Mouse (Mus musculus) liver, embryonic 16.5 days (tissue): ENCODE data around the gene Slc9a3r2. TPM values are rescaled to one million over a fixed set of nuclear protein-coding genes. Genes with fewer than 3 reads are reported as not detected.

Source experiments
- ATAC-seq: fragments of 200-750 bp; cut with Nextera tagmentation; 2 replicates; pipeline ENCODE4 v1.8.0; 2017; ENCODE audit warnings: low read depth, mild to moderate bottlenecking, moderate number of reproducible peaks, moderate library complexity
- H3K27ac ChIP-seq: fragments of 300-500 bp; sonication (generic); 2 replicates; pipeline ENCODE4 v1.5.1; 2014; ENCODE audit warnings: mild to moderate bottlenecking, low read length
- H3K27me3 ChIP-seq: fragments of 300-500 bp; sonication (generic); 2 replicates; pipeline ENCODE4 v1.6.1; 2014; ENCODE audit warnings: low read depth, low read length, mixed read lengths; ENCODE audit not compliant: control insufficient read depth, insufficient read depth
- H3K36me3 ChIP-seq: fragments of 300-500 bp; sonication (generic); 2 replicates; pipeline ENCODE4 v1.6.1; 2014; ENCODE audit warnings: mild to moderate bottlenecking; ENCODE audit not compliant: control insufficient read depth, insufficient read depth
- H3K4me1 ChIP-seq: fragments of 300-500 bp; sonication (generic); 2 replicates; pipeline ENCODE4 v1.6.1; 2014; ENCODE audit warnings: low read depth, low read length, mixed read lengths; ENCODE audit not compliant: control insufficient read depth
- H3K4me2 ChIP-seq: fragments of 300-500 bp; sonication (generic); 2 replicates; pipeline ENCODE4 v1.6.1; 2014; ENCODE audit warnings: low read depth, low read length, mixed read lengths
- H3K4me3 ChIP-seq: fragments of 300-500 bp; sonication (generic); 2 replicates; pipeline ENCODE4 v1.5.1; 2014; ENCODE audit warnings: low read depth, mild to moderate bottlenecking, low read length
- H3K9ac ChIP-seq: fragments of 300-500 bp; sonication (generic); 2 replicates; pipeline ENCODE4 v1.6.1; 2014; ENCODE audit warnings: low read depth, low read length
- H3K9me3 ChIP-seq: fragments of 300-500 bp; sonication (generic); replicated peaks from 2 replicates; pipeline ENCODE4 v1.6.1; 2016; ENCODE audit warnings: low read length; ENCODE audit not compliant: control insufficient read depth
- WGBS: fragments of 180-500 bp; shearing (Covaris S2); extraction: QIAGEN DNeasy Blood & Tissue Kit; methylation state at CpG from one replicate; pipeline ENCODE4 v1.1.7; 2014; ENCODE audit not compliant: insufficient replicate concordance; 5-methylcytosine and 5-hydroxymethylcytosine counted together
- microRNA-seq: library from miRNA; unstranded; fragments of <30 nt; microRNA quantifications from one replicate; pipeline ENCODE4, GENCODE M21; 2016
- polyA plus RNA-seq: library from polyadenylated mRNA; unstranded; fragments of >200 nt; fragmentation: Nextera tagmentation; extraction: Ambion mirVana; gene quantifications from 2 replicates; pipeline ENCODE4 v1.2.1, GENCODE M21; 2015

The Slc9a3r2 gene
- polyA plus RNA-seq, 1 experiment from 2014 or later: 11.8 TPM

DNA sequence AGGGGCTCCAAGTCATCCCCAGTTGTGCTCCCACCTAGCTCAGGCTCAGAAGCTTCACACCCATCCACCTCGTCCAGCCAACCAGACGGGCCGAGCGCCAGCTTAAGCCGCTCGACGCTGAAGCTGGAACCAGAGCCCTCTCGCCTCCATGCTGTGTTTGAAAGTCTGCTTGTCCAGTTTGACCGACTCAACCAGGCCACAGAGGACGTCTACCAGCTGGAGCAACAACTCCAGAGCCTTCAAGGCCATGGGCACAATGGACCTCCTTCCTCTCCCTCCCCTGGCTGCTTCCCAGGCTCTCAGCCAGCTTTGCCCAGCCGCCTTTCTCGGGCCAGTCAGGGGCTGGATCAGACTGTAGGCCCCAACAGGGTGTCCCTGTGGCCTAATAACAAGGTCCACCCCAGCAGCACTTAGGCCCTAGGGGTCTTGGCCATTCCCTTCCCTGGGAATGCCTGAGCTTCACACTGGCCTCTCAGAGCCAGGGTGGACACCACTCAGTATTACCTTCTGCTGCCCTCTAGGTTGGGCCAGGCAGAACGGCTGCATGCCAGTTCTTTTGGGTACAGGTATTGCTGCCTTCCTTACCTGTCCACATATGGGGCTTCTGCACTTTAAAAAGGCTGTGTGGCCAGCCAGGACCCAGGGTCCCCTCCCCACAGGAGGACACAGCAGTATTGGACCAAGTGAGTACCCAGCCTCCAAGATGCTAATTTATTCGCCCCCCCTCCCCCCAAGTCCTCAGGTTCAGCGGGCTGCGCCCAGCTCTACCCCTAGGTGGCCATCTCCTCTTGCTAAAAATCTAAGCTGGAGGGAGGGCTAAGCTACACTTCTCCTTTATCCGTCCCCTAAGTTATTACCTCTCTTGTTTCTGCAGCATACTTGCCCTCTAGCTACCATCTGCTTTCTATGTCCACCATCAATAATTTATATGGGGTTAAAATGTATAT is 54.7 kb downstream of the Slc9a3r2 start:
- Histone ChIP-seq H3K4me1 (no peaks in the 10 kb centered on the region), H3K36me3 (peaks cover 20% of the 10 kb centered on the region), H3K9ac (no peak overlapping the region), H3K9me3 (no peaks in the 10 kb centered on the region), H3K27ac (no peak overlapping the region), H3K27me3 (no peaks in the 10 kb centered on the region), H3K4me2 (no peak overlapping the region), H3K4me3 (no peak overlapping the region)
- 76% methylated on average over 17 of the region's 17 CpGs for WGBS
- ATAC-seq: no peak; the same call in 1 of the 2 replicates

DNA sequence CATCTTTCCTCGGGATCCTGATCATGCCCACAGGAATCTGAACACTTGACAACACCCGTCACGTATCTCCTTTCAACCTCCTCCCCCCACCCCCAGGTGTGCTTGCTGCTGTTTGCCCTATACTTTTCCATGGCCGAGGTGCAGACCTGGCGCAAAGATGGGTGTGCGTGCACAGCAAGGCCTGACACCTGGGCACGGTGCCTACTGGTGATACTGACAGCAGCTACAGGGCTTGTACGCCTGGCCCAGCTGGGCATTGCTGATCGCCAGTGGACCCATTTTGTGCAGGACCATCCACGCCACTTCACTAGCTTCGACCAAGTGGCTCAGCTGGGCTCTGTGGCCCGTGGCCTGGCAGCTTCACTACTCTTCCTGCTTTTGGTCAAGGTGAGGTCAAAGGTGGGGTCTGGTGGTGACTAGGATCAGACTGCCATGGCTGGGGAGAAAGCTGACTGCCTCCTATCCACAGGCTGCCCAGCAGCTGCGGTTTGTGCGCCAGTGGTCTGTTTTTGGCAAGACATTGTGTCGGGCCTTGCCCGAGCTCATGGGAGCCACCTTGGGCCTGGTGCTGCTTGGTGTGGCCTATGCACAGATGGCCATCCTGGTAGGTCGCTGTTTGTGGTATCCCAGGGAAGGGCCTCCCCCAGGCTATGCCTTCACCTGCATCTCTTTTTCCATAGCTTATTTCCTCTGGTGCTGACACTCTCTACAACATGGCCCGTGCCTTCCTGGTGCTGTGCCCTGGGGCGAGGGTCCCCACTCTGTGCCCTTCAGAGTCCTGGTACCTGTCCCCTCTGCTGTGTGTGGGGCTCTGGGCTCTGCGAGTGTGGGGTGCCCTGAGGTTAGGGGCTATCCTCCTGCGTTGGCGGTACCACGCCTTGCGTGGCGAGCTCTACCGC is 55.9 kb downstream of the Slc9a3r2 start:
- H3K36me3 ChIP-seq: peaks cover 20% of the 10 kb centered on the region
- ATAC-seq: no peak

DNA sequence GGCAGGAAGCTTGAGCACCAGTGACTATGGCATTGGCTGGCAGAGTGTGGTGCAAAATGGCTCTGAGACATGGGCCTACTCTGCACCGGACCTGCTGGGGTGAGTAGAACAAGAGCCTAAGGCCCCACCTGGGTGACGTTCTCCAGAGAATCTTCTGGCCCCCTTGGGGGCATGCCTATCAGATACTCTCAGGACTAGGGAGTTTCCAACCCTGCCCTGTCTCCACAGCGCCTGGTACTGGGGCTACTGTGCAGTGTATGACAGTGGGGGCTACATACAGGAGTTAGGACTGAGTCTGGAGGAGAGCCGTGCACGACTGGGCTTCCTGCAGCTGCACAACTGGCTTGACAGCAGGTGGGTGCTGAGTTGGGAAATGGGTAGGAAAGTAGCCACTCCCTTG is 56.9 kb downstream of the Slc9a3r2 start:
- no peak overlapping the region for H3K9ac ChIP-seq
- 76% methylated on average over 5 of the region's 5 CpGs for WGBS
- no peak for ATAC-seq
- no peaks in the 10 kb centered on the region for H3K9me3 ChIP-seq
- no peaks in the 10 kb centered on the region for H3K4me1 ChIP-seq
- H3K4me3 ChIP-seq: no peak overlapping the region
- H3K4me2 ChIP-seq: no peak overlapping the region
- H3K27me3 ChIP-seq: no peaks in the 10 kb centered on the region
- H3K27ac ChIP-seq: no peak overlapping the region
- peaks cover 19% of the 10 kb centered on the region for H3K36me3 ChIP-seq

More for the DNA sequence above, 55.9 kb downstream of the Slc9a3r2 start:
- no peaks in the 10 kb centered on the region for H3K27me3 ChIP-seq
- H3K9ac ChIP-seq: no peak overlapping the region
- 85% methylated on average over 26 of the region's 26 CpGs for whole genome bisulfite sequencing
- H3K27ac ChIP-seq: no peak overlapping the region
- H3K9me3 ChIP-seq: no peaks in the 10 kb centered on the region
- H3K4me3 ChIP-seq: no peak overlapping the region
- H3K4me2 ChIP-seq: no peak overlapping the region
- H3K4me1 ChIP-seq: no peaks in the 10 kb centered on the region

DNA sequence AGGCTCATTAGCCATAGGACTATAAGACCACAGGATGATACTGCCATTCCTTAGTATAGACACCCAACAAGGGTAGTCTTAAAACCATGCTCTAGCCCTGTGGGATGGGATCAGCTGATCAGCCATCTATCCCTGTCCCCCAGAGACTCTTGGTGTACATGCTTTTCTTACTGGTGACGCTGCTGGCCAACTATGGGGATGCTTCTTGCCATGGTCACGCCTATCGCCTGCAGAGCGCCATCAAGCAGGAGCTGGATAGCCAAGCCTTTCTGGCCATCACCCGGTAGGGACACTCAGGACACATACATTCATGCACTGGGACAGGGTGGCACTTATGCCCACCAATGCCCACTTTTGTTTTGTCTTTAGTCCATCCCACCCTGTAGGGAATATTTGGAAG is 58.4 kb downstream of the Slc9a3r2 start:
- no peaks in the 10 kb centered on the region for H3K27me3 ChIP-seq
- H3K36me3 ChIP-seq: peaks cover 14% of the 10 kb centered on the region
- H3K4me1 ChIP-seq: no peaks in the 10 kb centered on the region
- H3K9ac ChIP-seq: no peak overlapping the region
- no peak overlapping the region for H3K4me3 ChIP-seq
- H3K27ac ChIP-seq: no peak overlapping the region
- WGBS: 83% methylated on average over 5 of the region's 5 CpGs
- H3K9me3 ChIP-seq: no peaks in the 10 kb centered on the region
- ATAC-seq: no peak
- no peak overlapping the region for H3K4me2 ChIP-seq

DNA sequence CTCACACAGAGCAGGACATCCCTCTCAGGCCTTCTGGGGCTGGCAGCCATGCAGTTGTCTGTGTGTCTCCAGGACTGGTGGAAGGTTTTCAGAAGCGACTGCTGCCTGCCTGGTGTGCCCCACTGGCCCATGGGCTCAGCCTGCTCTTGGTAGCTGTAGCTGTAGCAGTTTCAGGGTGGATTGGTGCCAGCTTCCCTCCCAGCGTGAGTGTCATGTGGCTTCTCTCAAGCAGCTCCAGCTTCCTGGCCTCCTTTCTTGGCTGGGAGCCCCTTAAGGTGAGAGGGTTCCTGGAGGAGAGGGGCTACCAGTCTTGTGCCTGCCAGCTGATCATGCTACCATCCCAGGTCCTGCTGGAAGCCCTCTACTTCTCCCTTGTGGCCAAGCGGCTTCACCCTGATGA is 59.2 kb downstream of the Slc9a3r2 start:
- H3K27me3 ChIP-seq: no peaks in the 10 kb centered on the region
- H3K4me1 ChIP-seq: no peaks in the 10 kb centered on the region
- no peaks in the 10 kb centered on the region for H3K9me3 ChIP-seq
- 73% methylated on average over 3 of the region's 3 CpGs for WGBS
- peaks cover 8% of the 10 kb centered on the region for H3K36me3 ChIP-seq
- no peak overlapping the region for H3K4me2 ChIP-seq
- H3K4me3 ChIP-seq: no peak overlapping the region
- no peak overlapping the region for H3K27ac ChIP-seq
- ATAC-seq: no peak
- no peak overlapping the region for H3K9ac ChIP-seq

Small RNA genes lying within 50 kb of the gene (microRNA-seq; reads per million reads assigned to microRNA genes)
- not detected for gene Gm24589

Other genes with a start within 250 kb of the Slc9a3r2 start
- 96.9 and 101 TPM in 2 replicates for gene Rnps1, start 235.8 kb downstream of the Slc9a3r2 start, polyA plus RNA-seq
- gene Eci1, start 223.7 kb downstream of the Slc9a3r2 start, polyA plus RNA-seq: 94.0 and 95.5 TPM in 2 replicates
- 0.49 and 0.67 TPM in 2 replicates for gene Dnase1l2, start 207.2 kb downstream of the Slc9a3r2 start, polyA plus RNA-seq
- gene E4f1, start 180.0 kb downstream of the Slc9a3r2 start, polyA plus RNA-seq: 11.4 and 12.3 TPM in 2 replicates
- gene Pgp, start 179.9 kb downstream of the Slc9a3r2 start, polyA plus RNA-seq: 48.2 and 49.0 TPM in 2 replicates
- not detected in 2 replicates for gene Bricd5, start 176.4 kb downstream of the Slc9a3r2 start, polyA plus RNA-seq
- gene Mlst8, start 171.2 kb downstream of the Slc9a3r2 start, polyA plus RNA-seq: 11.8 and 11.9 TPM in 2 replicates
- 0.08 and 0.13 TPM in 2 replicates for gene Caskin1, start 161.7 kb downstream of the Slc9a3r2 start, polyA plus RNA-seq
- gene Traf7, start 122.4 kb downstream of the Slc9a3r2 start, polyA plus RNA-seq: 28.5 and 29.6 TPM in 2 replicates
- gene Rab26, start 116.1 kb downstream of the Slc9a3r2 start, polyA plus RNA-seq: 0.46 and 0.87 TPM in 2 replicates
- gene Pkd1, start 100.5 kb downstream of the Slc9a3r2 start, polyA plus RNA-seq: 2.7 and 4.0 TPM in 2 replicates
- 20.6 and 23.7 TPM in 2 replicates for gene Tsc2, start 17.7 kb downstream of the Slc9a3r2 start, polyA plus RNA-seq
- gene Nthl1, start 17.6 kb downstream of the Slc9a3r2 start, polyA plus RNA-seq: 5.9 and 6.7 TPM in 2 replicates
- 0.15 and 0.38 TPM in 2 replicates for gene Npw, start 8.1 kb upstream of the Slc9a3r2 start, polyA plus RNA-seq
- 6.3 and 8.7 TPM in 2 replicates for gene Zfp598, start 19.4 kb upstream of the Slc9a3r2 start, polyA plus RNA-seq
- 0.05 and 0.21 TPM in 2 replicates for gene Syngr3, start 39.6 kb upstream of the Slc9a3r2 start, polyA plus RNA-seq
- 23.7 and 23.9 TPM in 2 replicates for gene Gfer, start 45.8 kb upstream of the Slc9a3r2 start, polyA plus RNA-seq
- gene Noxo1, start 45.9 kb upstream of the Slc9a3r2 start, polyA plus RNA-seq: 0.37 and 0.42 TPM in 2 replicates
- gene Tbl3, start 57.3 kb upstream of the Slc9a3r2 start, polyA plus RNA-seq: 29.3 and 29.5 TPM in 2 replicates
- 0.07 TPM in 1 of 2 replicates, not detected in the other for gene Rnf151, start 67.7 kb upstream of the Slc9a3r2 start, polyA plus RNA-seq
- 868 and 907 TPM in 2 replicates for gene Rps2, start 67.8 kb upstream of the Slc9a3r2 start, polyA plus RNA-seq
- 168 and 174 TPM in 2 replicates for gene Ndufb10, start 74.2 kb upstream of the Slc9a3r2 start, polyA plus RNA-seq
- 0.34 TPM in 1 of 2 replicates, not detected in the other for gene Rpl3l, start 77.5 kb upstream of the Slc9a3r2 start, polyA plus RNA-seq
- 30.0 and 33.9 TPM in 2 replicates for gene Msrb1, start 86.3 kb upstream of the Slc9a3r2 start, polyA plus RNA-seq
- gene Hs3st6, start 102.7 kb upstream of the Slc9a3r2 start, polyA plus RNA-seq: 0.24 TPM in 1 of 2 replicates, not detected in the other
- gene Meiob, start 154.0 kb upstream of the Slc9a3r2 start, polyA plus RNA-seq: 0.30 and 0.56 TPM in 2 replicates
- gene Hagh, start 189.8 kb upstream of the Slc9a3r2 start, polyA plus RNA-seq: 124 and 125 TPM in 2 replicates
- 46.3 and 47.3 TPM in 2 replicates for gene Fahd1, start 200.0 kb upstream of the Slc9a3r2 start, polyA plus RNA-seq
- gene Igfals, start 215.7 kb upstream of the Slc9a3r2 start, polyA plus RNA-seq: 11.0 and 11.7 TPM in 2 replicates
- 53.2 and 55.5 TPM in 2 replicates for gene Nubp2, start 236.0 kb upstream of the Slc9a3r2 start, polyA plus RNA-seq
- 38.9 and 40.3 TPM in 2 replicates for gene Spsb3, start 236.3 kb upstream of the Slc9a3r2 start, polyA plus RNA-seq
- gene Eme2, start 244.8 kb upstream of the Slc9a3r2 start, polyA plus RNA-seq: 12.1 and 12.2 TPM in 2 replicates
- 48.9 and 50.7 TPM in 2 replicates for gene Mrps34, start 244.8 kb upstream of the Slc9a3r2 start, polyA plus RNA-seq
- 46.7 and 54.0 TPM in 2 replicates for gene Nme3, start 246.2 kb upstream of the Slc9a3r2 start, polyA plus RNA-seq